Mouse (Mus musculus) intestine, postnatal 0 days (tissue): ENCODE data around the gene Csf3r. TPM values are rescaled to one million over a fixed set of nuclear protein-coding genes. Genes with fewer than 3 reads are reported as not detected.

Source experiments
- ATAC-seq: fragments of 200-750 bp; cut with Nextera tagmentation; 2 replicates; pipeline ENCODE4 v1.8.0; 2017; ENCODE audit warnings: mild to moderate bottlenecking, moderate TSS enrichment, moderate library complexity
- H3K27ac ChIP-seq: fragments of 300-500 bp; sonication (generic); 2 replicates; pipeline ENCODE4 v1.5.1; 2014; ENCODE audit warnings: mild to moderate bottlenecking, low read depth, low read length, moderate library complexity
- H3K27me3 ChIP-seq: fragments of 300-500 bp; sonication (generic); replicated peaks from 2 replicates; pipeline ENCODE4 v1.6.1; 2014; ENCODE audit warnings: low read length, mixed read lengths; ENCODE audit not compliant: control insufficient read depth, insufficient read depth
- H3K36me3 ChIP-seq: fragments of 300-500 bp; sonication (generic); 2 replicates; pipeline ENCODE4 v1.6.1; 2014; ENCODE audit warnings: mild to moderate bottlenecking, moderate library complexity; ENCODE audit not compliant: control insufficient read depth, insufficient read depth
- H3K4me1 ChIP-seq: fragments of 300-500 bp; sonication (generic); replicated peaks from 2 replicates; pipeline ENCODE4 v1.6.1; 2014; ENCODE audit warnings: antibody characterized with exemption, low read length, mixed read lengths; ENCODE audit not compliant: control insufficient read depth, insufficient read depth
- H3K4me2 ChIP-seq: fragments of 300-500 bp; sonication (generic); replicated peaks from 2 replicates; pipeline ENCODE4 v1.6.1; 2014; ENCODE audit warnings: low read depth, mild to moderate bottlenecking, moderate library complexity
- H3K4me3 ChIP-seq: fragments of 300-500 bp; sonication (generic); 2 replicates; pipeline ENCODE4 v1.5.1; 2014; ENCODE audit warnings: low read depth, low read length
- H3K9ac ChIP-seq: fragments of 300-500 bp; sonication (generic); 2 replicates; pipeline ENCODE4 v1.6.1; 2014; ENCODE audit warnings: mild to moderate bottlenecking, low read depth, low read length
- H3K9me3 ChIP-seq: fragments of 300-500 bp; sonication (generic); 2 replicates; pipeline ENCODE4 v1.6.1; 2016; ENCODE audit warnings: mixed run types; ENCODE audit not compliant: control insufficient read depth
- CTCF ChIP-seq: sonication (generic); IDR thresholded peaks from 2 replicates; pipeline ENCODE4 v1.5.1; 2016; ENCODE audit warnings: low read depth, mild to moderate bottlenecking, control low read depth, antibody characterized with exemption, moderate library complexity
- WGBS: fragments of 180-500 bp; shearing (Covaris S2); extraction: QIAGEN DNeasy Blood & Tissue Kit; methylation state at CpG from one replicate; pipeline ENCODE4 v1.1.7; 2014; 5-methylcytosine and 5-hydroxymethylcytosine counted together
- polyA plus RNA-seq: library from polyadenylated mRNA; unstranded; fragments of >200 nt; fragmentation: Nextera tagmentation; extraction: Ambion mirVana; gene quantifications from 2 replicates; pipeline ENCODE4 v1.2.1, GENCODE M21; 2015

Csf3r gene
- polyA plus RNA-seq, 1 experiment from 2014 or later: 0.40 TPM

DNA sequence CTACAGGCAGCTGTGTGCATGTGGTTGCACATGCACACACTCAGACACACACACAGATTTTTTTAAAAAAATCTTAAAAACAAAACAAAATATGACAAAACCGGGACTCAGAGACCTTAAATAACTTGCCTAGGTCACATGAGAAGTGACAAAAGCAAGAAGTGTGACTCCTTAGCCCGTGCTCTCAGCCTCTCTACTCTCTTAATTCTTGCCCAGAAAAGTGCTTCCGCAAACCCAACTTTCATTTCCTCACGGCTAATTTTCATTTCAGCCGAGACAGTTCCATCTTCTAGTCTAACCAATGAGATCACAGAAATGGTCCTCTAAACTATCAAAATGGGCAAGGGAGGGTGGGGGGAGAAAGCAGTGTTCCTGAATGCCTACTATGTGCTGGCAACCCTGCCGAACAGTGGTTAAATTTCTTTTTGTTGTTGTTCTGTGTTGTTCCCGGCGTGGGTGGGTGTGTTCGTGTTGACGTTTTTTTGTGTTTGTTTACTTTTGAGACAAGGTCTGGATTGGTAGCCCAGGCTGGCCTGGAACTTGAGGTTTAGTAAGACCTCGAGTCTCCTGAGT, 5.3 kb upstream of the Csf3r start:
- no peak for TF ChIP-seq CTCF
- ATAC-seq: no peak

DNA sequence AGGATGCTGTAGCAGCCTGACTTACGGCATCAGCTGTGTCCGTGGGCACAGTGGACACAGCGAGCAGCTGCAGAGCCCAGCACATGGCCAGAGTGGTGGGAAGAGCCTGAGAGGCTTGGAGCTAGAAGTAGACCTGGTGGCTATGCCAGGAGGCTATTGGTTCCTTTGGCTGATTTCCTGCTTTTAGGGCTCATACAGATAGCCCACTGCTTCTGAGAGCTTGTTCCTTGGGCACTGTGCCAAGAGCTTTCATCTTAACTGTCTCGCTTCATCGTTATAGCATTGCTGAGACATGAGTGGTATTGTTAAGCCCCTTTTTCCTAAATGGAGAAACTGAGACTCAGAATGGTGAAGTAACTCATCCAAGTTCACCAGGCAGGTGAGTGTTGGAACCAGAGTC, 1.5 kb downstream of the Csf3r start:
- H3K9ac ChIP-seq: no peak overlapping the region
- H3K36me3 ChIP-seq: no peaks in the 10 kb centered on the region
- no peaks in the 10 kb centered on the region for H3K27me3 ChIP-seq
- 78% methylated on average over 5 of the region's 5 CpGs for WGBS
- no peak overlapping the region for H3K4me2 ChIP-seq
- H3K4me3 ChIP-seq: no peak overlapping the region
- H3K4me1 ChIP-seq: no peaks in the 10 kb centered on the region
- no peaks in the 10 kb centered on the region for H3K9me3 ChIP-seq
- TF ChIP-seq CTCF: no peak
- no peak for ATAC-seq
- H3K27ac ChIP-seq: no peak overlapping the region

More for the DNA sequence above, 5.3 kb upstream of the Csf3r start:
- no peaks in the 10 kb centered on the region for H3K9me3 ChIP-seq
- no peak overlapping the region for H3K27ac ChIP-seq
- H3K4me3 ChIP-seq: no peak overlapping the region
- H3K4me1 ChIP-seq: no peaks in the 10 kb centered on the region
- no peaks in the 10 kb centered on the region for H3K36me3 ChIP-seq
- H3K9ac ChIP-seq: no peak overlapping the region
- H3K27me3 ChIP-seq: no peaks in the 10 kb centered on the region
- WGBS: 74% methylated on average over 11 of the region's 11 CpGs
- no peak overlapping the region for H3K4me2 ChIP-seq

GRCm38 (mm10) chr4:126027980-126028379, 3.6 kb downstream of the Csf3r start:
- Histone ChIP-seq H3K27ac (no peak overlapping the region), H3K9ac (no peak overlapping the region), H3K27me3 (no peaks in the 10 kb centered on the region), H3K9me3 (no peaks in the 10 kb centered on the region), H3K4me2 (no peak overlapping the region), H3K4me3 (no peak overlapping the region), H3K36me3 (no peaks in the 10 kb centered on the region), H3K4me1 (no peaks in the 10 kb centered on the region)
- 92% methylated on average over 3 of the region's 3 CpGs for WGBS
- TF ChIP-seq CTCF: no peak
- ATAC-seq: no peak

DNA sequence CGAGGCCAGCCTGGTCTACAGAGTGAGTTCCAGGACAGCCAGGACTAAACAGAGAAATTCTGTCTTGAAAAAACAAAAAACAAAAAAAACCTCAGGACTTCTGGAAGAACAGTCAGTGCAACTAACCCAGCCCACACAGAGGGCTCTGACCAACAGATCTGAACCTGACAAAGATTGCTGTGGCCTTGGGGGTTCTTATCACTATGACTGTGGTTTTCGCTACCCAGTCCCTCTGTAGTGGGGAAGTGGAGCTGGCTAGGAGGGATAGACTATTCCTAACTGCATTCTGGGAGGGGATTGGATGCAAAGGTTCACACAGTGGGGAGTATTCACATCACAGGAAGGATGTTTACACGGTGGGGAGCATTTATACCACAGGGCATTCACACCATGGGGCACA, 4.7 kb downstream of the Csf3r start:
- TF ChIP-seq CTCF: no peak
- no peaks in the 10 kb centered on the region for H3K27me3 ChIP-seq
- H3K4me2 ChIP-seq: no peak overlapping the region
- no peaks in the 10 kb centered on the region for H3K9me3 ChIP-seq
- H3K27ac ChIP-seq: no peak overlapping the region
- no peaks in the 10 kb centered on the region for H3K4me1 ChIP-seq
- no peak for ATAC-seq
- no peaks in the 10 kb centered on the region for H3K36me3 ChIP-seq
- H3K4me3 ChIP-seq: no peak overlapping the region
- 54% methylated on average over 3 of the region's 3 CpGs for WGBS
- no peak overlapping the region for H3K9ac ChIP-seq

GRCm38 (mm10) chr4:126030705-126031104, 6.4 kb downstream of the Csf3r start:
- Histone ChIP-seq H3K9ac (no peak overlapping the region), H3K4me2 (no peak overlapping the region), H3K4me3 (no peak overlapping the region), H3K27ac (no peak overlapping the region), H3K9me3 (no peaks in the 10 kb centered on the region), H3K27me3 (no peaks in the 10 kb centered on the region), H3K4me1 (no peaks in the 10 kb centered on the region), H3K36me3 (no peaks in the 10 kb centered on the region)
- no peak for TF ChIP-seq CTCF
- no peak for ATAC-seq
- WGBS: 64% methylated on average over 5 of the region's 5 CpGs

DNA sequence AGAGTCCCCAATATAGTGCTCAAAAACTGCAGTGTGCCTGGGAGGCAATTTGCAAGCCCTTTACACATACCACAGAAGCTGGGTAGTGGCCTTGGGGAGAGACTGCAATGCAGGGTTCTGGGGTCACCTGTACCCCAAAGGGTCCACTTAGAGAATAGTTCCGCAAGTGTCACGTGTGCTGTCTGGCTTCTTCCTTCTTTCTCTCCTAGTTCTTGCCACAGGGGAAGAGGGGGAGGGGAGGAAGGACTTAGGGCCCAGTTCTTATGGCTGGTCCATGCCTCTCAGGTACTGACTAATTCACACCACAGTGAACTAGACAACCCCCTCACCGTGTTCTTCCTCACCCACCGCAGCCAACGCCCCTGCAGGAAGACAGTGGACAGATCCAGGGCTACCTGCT, 11.1 kb downstream of the Csf3r start:
- no peaks in the 10 kb centered on the region for H3K36me3 ChIP-seq
- no peak overlapping the region for H3K4me3 ChIP-seq
- no peak overlapping the region for H3K4me2 ChIP-seq
- no peaks in the 10 kb centered on the region for H3K27me3 ChIP-seq
- no peak for ATAC-seq
- WGBS: 74% methylated on average over 5 of the region's 5 CpGs
- H3K9ac ChIP-seq: no peak overlapping the region
- no peaks in the 10 kb centered on the region for H3K9me3 ChIP-seq
- no peak for TF ChIP-seq CTCF
- H3K27ac ChIP-seq: no peak overlapping the region
- no peaks in the 10 kb centered on the region for H3K4me1 ChIP-seq
